Mouse (Mus musculus): Measurements from ENCODE around the gene Lce6a. TPM values are rescaled to one million over a fixed set of nuclear protein-coding genes. Genes with fewer than 3 reads are reported as not detected.

Gene Lce6a
- polyA plus RNA-seq, 1 experiment from 2014 or later: not detected

Other genes starting within 250 kb of the Lce6a start
- gene Sprr2h, start 236.0 kb downstream of the Lce6a start, polyA plus RNA-seq (2016; fragmentation: Nextera tagmentation; extraction: Ambion mirVana): not detected in 2 replicates
- gene Sprr2i, start 213.7 kb downstream of the Lce6a start, polyA plus RNA-seq (2016; fragmentation: Nextera tagmentation; extraction: Ambion mirVana): not detected in 2 replicates
- gene Sprr2j-ps, start 203.6 kb downstream of the Lce6a start, polyA plus RNA-seq (2016; fragmentation: Nextera tagmentation; extraction: Ambion mirVana): not detected in 2 replicates
- 5.9 and 7.5 TPM in 2 replicates for gene Gm9774, start 192.2 kb downstream of the Lce6a start, polyA plus RNA-seq (2016; fragmentation: Nextera tagmentation; extraction: Ambion mirVana)
- gene Sprr2k, start 189.1 kb downstream of the Lce6a start, polyA plus RNA-seq (2016; fragmentation: Nextera tagmentation; extraction: Ambion mirVana): not detected in 2 replicates
- not detected in 2 replicates for gene Sprr1b, start 182.9 kb downstream of the Lce6a start, polyA plus RNA-seq (2016; fragmentation: Nextera tagmentation; extraction: Ambion mirVana)
- gene Sprr3, start 162.9 kb downstream of the Lce6a start, polyA plus RNA-seq (2016; fragmentation: Nextera tagmentation; extraction: Ambion mirVana): not detected in 2 replicates
- gene Sprr1a, start 135.8 kb downstream of the Lce6a start, polyA plus RNA-seq (2016; fragmentation: Nextera tagmentation; extraction: Ambion mirVana): 0.29 and 0.55 TPM in 2 replicates
- gene Sprr4, start 121.2 kb downstream of the Lce6a start, polyA plus RNA-seq (2016; fragmentation: Nextera tagmentation; extraction: Ambion mirVana): not detected in 2 replicates
- not detected in 2 replicates for gene 2310046K23Rik, start 87.1 kb downstream of the Lce6a start, polyA plus RNA-seq (2016; fragmentation: Nextera tagmentation; extraction: Ambion mirVana)
- gene Ivl, start 47.9 kb downstream of the Lce6a start, polyA plus RNA-seq (2016; fragmentation: Nextera tagmentation; extraction: Ambion mirVana): not detected in 2 replicates
- not detected in 2 replicates for gene Smcp, start 32.7 kb downstream of the Lce6a start, polyA plus RNA-seq (2016; fragmentation: Nextera tagmentation; extraction: Ambion mirVana)
- gene 2210017I01Rik, start 14.2 kb downstream of the Lce6a start, polyA plus RNA-seq (2016; fragmentation: Nextera tagmentation; extraction: Ambion mirVana): not detected in 2 replicates
- gene Lce1a1, start 26.6 kb upstream of the Lce6a start, polyA plus RNA-seq (2016; fragmentation: Nextera tagmentation; extraction: Ambion mirVana): not detected in 2 replicates
- not detected in 2 replicates for gene Lce1b, start 35.3 kb upstream of the Lce6a start, polyA plus RNA-seq (2016; fragmentation: Nextera tagmentation; extraction: Ambion mirVana)
- gene Lce1a2, start 48.7 kb upstream of the Lce6a start, polyA plus RNA-seq (2016; fragmentation: Nextera tagmentation; extraction: Ambion mirVana): not detected in 2 replicates
- not detected in 2 replicates for gene Lce1c, start 57.6 kb upstream of the Lce6a start, polyA plus RNA-seq (2016; fragmentation: Nextera tagmentation; extraction: Ambion mirVana)
- not detected in 2 replicates for gene Lce1d, start 65.5 kb upstream of the Lce6a start, polyA plus RNA-seq (2016; fragmentation: Nextera tagmentation; extraction: Ambion mirVana)
- not detected in 2 replicates for gene Lce1e, start 87.4 kb upstream of the Lce6a start, polyA plus RNA-seq (2016; fragmentation: Nextera tagmentation; extraction: Ambion mirVana)
- not detected in 2 replicates for gene Lce1f, start 98.7 kb upstream of the Lce6a start, polyA plus RNA-seq (2016; fragmentation: Nextera tagmentation; extraction: Ambion mirVana)
- not detected in 2 replicates for gene Gm38119, start 117.4 kb upstream of the Lce6a start, polyA plus RNA-seq (2016; fragmentation: Nextera tagmentation; extraction: Ambion mirVana)
- gene Lce1g, start 130.7 kb upstream of the Lce6a start, polyA plus RNA-seq (2016; fragmentation: Nextera tagmentation; extraction: Ambion mirVana): not detected in 2 replicates
- not detected in 2 replicates for gene Lce1h, start 143.4 kb upstream of the Lce6a start, polyA plus RNA-seq (2016; fragmentation: Nextera tagmentation; extraction: Ambion mirVana)
- not detected in 2 replicates for gene Lce1i, start 157.2 kb upstream of the Lce6a start, polyA plus RNA-seq (2016; fragmentation: Nextera tagmentation; extraction: Ambion mirVana)
- not detected in 2 replicates for gene Lce1j, start 168.9 kb upstream of the Lce6a start, polyA plus RNA-seq (2016; fragmentation: Nextera tagmentation; extraction: Ambion mirVana)
- gene Lce1k, start 186.2 kb upstream of the Lce6a start, polyA plus RNA-seq (2016; fragmentation: Nextera tagmentation; extraction: Ambion mirVana): not detected in 2 replicates
- not detected in 2 replicates for gene Kprp, start 205.6 kb upstream of the Lce6a start, polyA plus RNA-seq (2016; fragmentation: Nextera tagmentation; extraction: Ambion mirVana)
- gene Lce1l, start 229.6 kb upstream of the Lce6a start, polyA plus RNA-seq (2016; fragmentation: Nextera tagmentation; extraction: Ambion mirVana): not detected in 2 replicates
- gene 2310050C09Rik, start 248.6 kb upstream of the Lce6a start, polyA plus RNA-seq (2016; fragmentation: Nextera tagmentation; extraction: Ambion mirVana): not detected in 2 replicates